Comparison of ENCODE assay signal across 16 mouse cellular contexts in the genomic region with DNA sequence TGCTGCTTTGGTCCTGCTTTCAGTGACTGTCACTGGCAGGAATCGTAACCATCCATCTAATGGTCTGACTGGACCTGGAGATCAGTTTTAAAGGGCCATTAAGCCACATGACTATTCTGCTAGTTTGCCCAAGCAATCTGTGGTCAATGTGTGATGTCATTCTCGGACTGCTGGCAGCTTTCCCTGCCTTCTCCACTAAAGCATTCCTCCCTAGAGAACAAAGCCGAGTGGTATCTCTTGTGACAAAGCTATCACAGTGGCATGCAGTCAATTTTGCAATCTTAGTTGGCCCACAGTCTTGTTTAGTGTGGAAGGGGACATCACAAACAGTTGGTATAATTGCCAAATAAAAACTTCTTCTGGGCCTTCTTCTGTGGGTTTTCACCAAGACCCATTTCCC. TPM values are rescaled to one million over a fixed set of nuclear protein-coding genes. Genes with fewer than 3 reads are reported as not detected.
DNase-seq lines count a peak whose midpoint lies in the region; ATAC-seq lines count a peak whose summit lies in the region.
"Had no signal": no experiment of that assay in that cellular context is flagged by ENCODE, and none has a peak within 500 bp of the region (broad histone marks: within the 10 kb centered on the region; RNA-seq: fewer than 3 reads in every experiment).

No protein-coding gene starts in this region.

- H3K4me3 ChIP-seq in neural tube, embryonic 13.5 days: no peak overlapping the region
- H3K4me3 ChIP-seq in heart, embryonic 16.5 days (ENCODE audit: low read length): no peak overlapping the region
- H3K4me3 ChIP-seq in forebrain, embryonic 11.5 days (ENCODE audit: low read depth, low read length): no peak overlapping the region
- H3K4me3 ChIP-seq in intestine, embryonic 15.5 days (replicated peaks): no peak overlapping the region
- H3K4me3 ChIP-seq: erythroblast, embryonic 14.5 days; megakaryocyte, embryonic 14.5 days; stomach, embryonic 15.5 days had no signal

- no peaks in the 10 kb centered on the region; the same call in 1 of the 2 replicates for H3K9me3 ChIP-seq in neural tube, embryonic 13.5 days
- H3K9me3 ChIP-seq in heart, embryonic 16.5 days (replicated peaks; ENCODE audit: control insufficient read depth, low read length): no peaks in the 10 kb centered on the region
- no peaks in the 10 kb centered on the region for H3K9me3 ChIP-seq in forebrain, embryonic 11.5 days (ENCODE audit: control insufficient read depth, low read length)
- H3K9me3 ChIP-seq in intestine, embryonic 15.5 days: no peaks in the 10 kb centered on the region
- H3K9me3 ChIP-seq: megakaryocyte, embryonic 14.5 days; stomach, embryonic 15.5 days had no signal

- no peak overlapping the region for H3K4me2 ChIP-seq in neural tube, embryonic 13.5 days
- H3K4me2 ChIP-seq in heart, embryonic 16.5 days (ENCODE audit: low read depth, low read length): peak overlapping the region; percentile 41; the same call in 1 of the 2 replicates
- H3K4me2 ChIP-seq in forebrain, embryonic 11.5 days (ENCODE audit: low read depth, low read length, severe bottlenecking): no peak overlapping the region
- no peak overlapping the region for H3K4me2 ChIP-seq in intestine, embryonic 15.5 days (replicated peaks)
- H3K4me2 ChIP-seq: stomach, embryonic 15.5 days had no signal

- H3K27ac ChIP-seq in neural tube, embryonic 13.5 days (replicated peaks): 0 out of 2 replicates have a peak overlapping the region, but pooled peaks have one; percentile 42
- H3K27ac ChIP-seq in heart, embryonic 16.5 days (ENCODE audit: low read length): no peak overlapping the region
- H3K27ac ChIP-seq in forebrain, embryonic 11.5 days (ENCODE audit: low read depth, low read length): no peak overlapping the region
- no peak overlapping the region for H3K27ac ChIP-seq in intestine, embryonic 15.5 days
- H3K27ac ChIP-seq: stomach, embryonic 15.5 days had no signal

- no peak overlapping the region for H3K9ac ChIP-seq in neural tube, embryonic 13.5 days
- H3K9ac ChIP-seq in heart, embryonic 16.5 days (ENCODE audit: low read length): no peak overlapping the region
- H3K9ac ChIP-seq in forebrain, embryonic 11.5 days (ENCODE audit: low read length): no peak overlapping the region
- H3K9ac ChIP-seq in intestine, embryonic 15.5 days: no peak overlapping the region
- H3K9ac ChIP-seq: stomach, embryonic 15.5 days had no signal

- 14% methylated on average over 3 of the region's 3 CpGs for WGBS in neural tube, embryonic 13.5 days
- WGBS in heart, embryonic 16.5 days: 14% methylated on average over 3 of the region's 3 CpGs
- WGBS in forebrain, embryonic 11.5 days: 64% methylated on average over 3 of the region's 3 CpGs
- 39% methylated on average over 3 of the region's 3 CpGs for WGBS in intestine, embryonic 15.5 days

- peaks cover 18% of the 10 kb centered on the region for H3K4me1 ChIP-seq in neural tube, embryonic 13.5 days (replicated peaks)
- H3K4me1 ChIP-seq in heart, embryonic 16.5 days (ENCODE audit: control insufficient read depth, insufficient read depth, low read length): peaks cover 9% of the 10 kb centered on the region
- no peaks in the 10 kb centered on the region for H3K4me1 ChIP-seq in forebrain, embryonic 11.5 days (replicated peaks; ENCODE audit: control insufficient read depth, insufficient read depth, low read length)
- no peaks in the 10 kb centered on the region for H3K4me1 ChIP-seq in intestine, embryonic 15.5 days (replicated peaks)
- H3K4me1 ChIP-seq: stomach, embryonic 15.5 days had no signal

- peak; percentile 52 for ATAC-seq in neural tube, embryonic 13.5 days (ENCODE audit: low read depth)
- peak; percentile 49; the same call in 1 of the 2 replicates for ATAC-seq in heart, embryonic 16.5 days (replicated peaks; ENCODE audit: extremely low read depth, insufficient read depth, low FRiP score)
- ATAC-seq in forebrain, embryonic 11.5 days (replicated peaks; ENCODE audit: low FRiP score): no peak
- no peak for ATAC-seq in intestine, embryonic 15.5 days
- ATAC-seq: intestine, embryonic 16.5 days had no signal

- no peaks in the 10 kb centered on the region for H3K27me3 ChIP-seq in neural tube, embryonic 13.5 days
- no peaks in the 10 kb centered on the region for H3K27me3 ChIP-seq in heart, embryonic 16.5 days (ENCODE audit: control insufficient read depth, insufficient read depth, low read length)
- no peaks in the 10 kb centered on the region for H3K27me3 ChIP-seq in forebrain, embryonic 11.5 days (ENCODE audit: control insufficient read depth, insufficient read depth, low read length)
- no peaks in the 10 kb centered on the region for H3K27me3 ChIP-seq in intestine, embryonic 15.5 days (replicated peaks)
- H3K27me3 ChIP-seq: stomach, embryonic 15.5 days had no signal

- no peaks in the 10 kb centered on the region for H3K36me3 ChIP-seq in neural tube, embryonic 13.5 days
- no peaks in the 10 kb centered on the region for H3K36me3 ChIP-seq in heart, embryonic 16.5 days (ENCODE audit: control insufficient read depth, insufficient read depth)
- no peaks in the 10 kb centered on the region for H3K36me3 ChIP-seq in forebrain, embryonic 11.5 days (ENCODE audit: control insufficient read depth, insufficient read depth, low read length)
- no peaks in the 10 kb centered on the region for H3K36me3 ChIP-seq in intestine, embryonic 15.5 days
- H3K36me3 ChIP-seq: stomach, embryonic 15.5 days had no signal

- DNase-seq in adrenal gland, postnatal 10 days: peak; percentile 34
- DNase-seq in adrenal gland, postnatal 4 days (ENCODE audit: low spot score in 2 of 2): no peak
- no peak for DNase-seq in neural tube, embryonic 10.5 days (ENCODE audit: extremely low spot score, low spot score)
- DNase-seq in testis, postnatal 14 days (ENCODE audit: low spot score): peak; percentile 28
- DNase-seq in forebrain, embryonic 11.5 days (ENCODE audit: low spot score): no peak
- DNase-seq: B cell, adult 2 months; cerebellum, adult 8-10 months; embryo, embryonic 11 days; right cerebral cortex, postnatal 14 days had no signal

RNA-seq across cellular contexts. Expression of a gene that starts 6.1 kb away (rescaled TPM):
- total RNA-seq in adrenal gland, postnatal 10 days (2021): 100 to 1,000 TPM in 1 of 2 experiments, 10 to 100 TPM in 1; 97.6 to 104 TPM
- total RNA-seq in adrenal gland, postnatal 4 days (2021): 100 to 1,000 TPM; 103 to 116 TPM
- 116 and 123 TPM in 2 replicates for polyA plus RNA-seq in neural tube, embryonic 13.5 days (2015; fragmentation: Nextera tagmentation; extraction: Ambion mirVana)
- polyA plus RNA-seq in heart, embryonic 16.5 days (2015; fragmentation: Nextera tagmentation; extraction: Ambion mirVana): 83.8 and 89.4 TPM in 2 replicates
- polyA plus RNA-seq in forebrain, embryonic 11.5 days (2014; fragmentation: Nextera tagmentation; extraction: Ambion mirVana): 194 and 201 TPM in 2 replicates
- polyA plus RNA-seq in intestine, embryonic 15.5 days (2015; fragmentation: Nextera tagmentation; extraction: Ambion mirVana): 122 and 133 TPM in 2 replicates

RNA-seq across cellular contexts. Expression of a gene that starts 13.9 kb away (rescaled TPM):
- 10 to 100 TPM; 21.5 to 29.2 TPM for total RNA-seq in adrenal gland, postnatal 10 days (2021)
- 10 to 100 TPM; 28.1 to 28.7 TPM for total RNA-seq in adrenal gland, postnatal 4 days (2021)
- 14.7 and 15.1 TPM in 2 replicates for polyA plus RNA-seq in neural tube, embryonic 13.5 days (2015; fragmentation: Nextera tagmentation; extraction: Ambion mirVana)
- polyA plus RNA-seq in heart, embryonic 16.5 days (2015; fragmentation: Nextera tagmentation; extraction: Ambion mirVana): 6.9 and 7.6 TPM in 2 replicates
- polyA plus RNA-seq in forebrain, embryonic 11.5 days (2014; fragmentation: Nextera tagmentation; extraction: Ambion mirVana): 15.9 and 18.9 TPM in 2 replicates
- polyA plus RNA-seq in intestine, embryonic 15.5 days (2015; fragmentation: Nextera tagmentation; extraction: Ambion mirVana): 16.4 and 18.8 TPM in 2 replicates

Comparison
In these comparisons a context has a peak if more than half of its experiments do, and no peak if none do; other contexts are left out.
1. DNase-seq: peak in adrenal gland, postnatal 10 days (single experiment) and testis, postnatal 14 days (single experiment); none in adrenal gland, postnatal 4 days (0 of 2), neural tube, embryonic 10.5 days (single experiment) and forebrain, embryonic 11.5 days (single experiment).
2. ATAC-seq: peak in neural tube, embryonic 13.5 days (single experiment) and heart, embryonic 16.5 days (single experiment); none in forebrain, embryonic 11.5 days (single experiment) and intestine, embryonic 15.5 days (single experiment).